Mouse (Mus musculus): ENCODE data around the gene Krt33a.

GRCm38 (mm10) chr11:100006624-100007023 lies 9.4 kb downstream of the Krt33a start:
- TF ChIP-seq CTCF (IDR thresholded peaks at IDR 0.05; ENCODE audit: low read depth, low read length) (no peak), POLR2A (IDR thresholded peaks at IDR 0.05; ENCODE audit: borderline replicate concordance, low read depth, low read length) (no peak)
